Comparison of ENCODE assay signal across 9 mouse cellular contexts in genomic region chr3:88422020-88422720, GRCm38 (mm10). TPM values are rescaled to one million over a fixed set of nuclear protein-coding genes. Genes with fewer than 3 reads are reported as not detected.
DNase-seq lines count a peak whose midpoint lies in the region; ATAC-seq and TF ChIP-seq lines count a peak whose summit lies in the region.
"Had no signal": no experiment of that assay in that cellular context is flagged by ENCODE, and none has a peak within 500 bp of the region (broad histone marks: within the 10 kb centered on the region; RNA-seq: fewer than 3 reads in every experiment).

No protein-coding gene starts in this region.

- no peaks in the 10 kb centered on the region for H3K9me3 ChIP-seq in kidney, postnatal 0 days (replicated peaks; ENCODE audit: low read length)
- no peaks in the 10 kb centered on the region for H3K9me3 ChIP-seq in midbrain, embryonic 10.5 days (replicated peaks)

- TF ChIP-seq CTCF in kidney, postnatal 0 days (IDR thresholded peaks at IDR 0.05; ENCODE audit: low read depth), result peak; percentile 17; the same call in 1 of the 2 replicates
- no peak for TF ChIP-seq CTCF in thymus, adult 2 months (IDR thresholded peaks at IDR 0.05; ENCODE audit: borderline replicate concordance, control insufficient read depth, extremely low read depth, insufficient read depth, low read length, poor library complexity)

- 0 out of 2 replicates have a peak overlapping the region, but pooled peaks have one; percentile 14 for H3K9ac ChIP-seq in kidney, postnatal 0 days (ENCODE audit: low read depth, low read length)

- no peaks in the 10 kb centered on the region for H3K27me3 ChIP-seq in kidney, postnatal 0 days (ENCODE audit: insufficient read depth, low read length)
- H3K27me3 ChIP-seq in midbrain, embryonic 10.5 days (ENCODE audit: low read depth, poor library complexity, severe bottlenecking), result no peaks in the 10 kb centered on the region
- H3K27me3 ChIP-seq in thymus, adult 2 months (ENCODE audit: control insufficient read depth, insufficient read depth, low read length), result no peaks in the 10 kb centered on the region

- peaks cover 32% of the 10 kb centered on the region; the same call in 1 of the 2 replicates for H3K36me3 ChIP-seq in kidney, postnatal 0 days (ENCODE audit: insufficient read depth, low read length)
- peaks cover 45% of the 10 kb centered on the region for H3K36me3 ChIP-seq in midbrain, embryonic 10.5 days
- H3K36me3 ChIP-seq in thymus, adult 2 months (ENCODE audit: control insufficient read depth, insufficient read depth, low read length), result peaks cover 22% of the 10 kb centered on the region

- H3K4me1 ChIP-seq in kidney, postnatal 0 days (replicated peaks; ENCODE audit: insufficient read depth, low read length), result peaks cover 10% of the 10 kb centered on the region
- H3K4me1 ChIP-seq in midbrain, embryonic 10.5 days, result peaks cover 32% of the 10 kb centered on the region
- peaks cover 5% of the 10 kb centered on the region for H3K4me1 ChIP-seq in thymus, adult 2 months (replicated peaks; ENCODE audit: control insufficient read depth, insufficient read depth, low read length)

- 46% methylated on average over 9 of the region's 9 CpGs for WGBS in kidney, postnatal 0 days
- WGBS in midbrain, embryonic 10.5 days, result 36% methylated on average over 9 of the region's 9 CpGs
- 94% methylated on average over 9 of the region's 9 CpGs for WGBS in thymus, adult 2 months

- intact Hi-C loops in left cerebral cortex, postnatal 4 days (cut with DNase I), result no loop called here

- no peak for TF ChIP-seq POLR2A in thymus, adult 2 months (IDR thresholded peaks at IDR 0.05; ENCODE audit: control insufficient read depth, extremely low read depth, insufficient read depth, low read length, poor library complexity)

- no peak overlapping the region for H3K4me2 ChIP-seq in kidney, postnatal 0 days (ENCODE audit: low read length)

- H3K4me3 ChIP-seq in kidney, postnatal 0 days (replicated peaks; ENCODE audit: low read depth, low read length), result no peak overlapping the region
- no peak overlapping the region for H3K4me3 ChIP-seq in midbrain, embryonic 10.5 days
- H3K4me3 ChIP-seq in thymus, adult 2 months (ENCODE audit: control insufficient read depth, insufficient read depth, low read length), result no peak overlapping the region

- ATAC-seq in kidney, postnatal 0 days (replicated peaks; ENCODE audit: low FRiP score, low read depth), result peak; percentile 11; the same call in 1 of the 2 replicates

- H3K27ac ChIP-seq in kidney, postnatal 0 days, result no peak overlapping the region
- H3K27ac ChIP-seq in midbrain, embryonic 10.5 days (replicated peaks), result peak overlapping the region; percentile 35; the same call in 1 of the 2 replicates
- H3K27ac ChIP-seq in thymus, adult 2 months (ENCODE audit: control insufficient read depth, insufficient read depth, low read length), result no peak overlapping the region

- peak; percentile 44 for DNase-seq in left cerebral cortex, postnatal 4 days
- no peak for DNase-seq in left cerebral cortex, adult 11 months (ENCODE audit: low spot score)
- peak; percentile 79 to 85 for DNase-seq in cerebellum, postnatal 25 days
- no peak for DNase-seq in kidney, postnatal 0 days (ENCODE audit: low spot score)
- no peak for DNase-seq in midbrain, embryonic 10.5 days (ENCODE audit: low spot score)
- DNase-seq in thymus, adult 2 months, result no peak
- DNase-seq in layer of hippocampus, postnatal 14 days (ENCODE audit: low spot score in 2 of 2), result no peak
- no peak for DNase-seq in adrenal gland, postnatal 4 days (ENCODE audit: low spot score in 2 of 2)

RNA-seq across cellular contexts. Expression of gene Slc25a44, which starts 2.8 kb away (rescaled TPM):
- 10 to 100 TPM; 43.7 to 47.7 TPM for total RNA-seq in left cerebral cortex, postnatal 4 days (2021)
- 17.1 and 17.7 TPM in 2 replicates for polyA plus RNA-seq in kidney, postnatal 0 days (2015; fragmentation: Nextera tagmentation; extraction: Ambion mirVana)
- 18.7 and 20.0 TPM in 2 replicates for polyA plus RNA-seq in midbrain, embryonic 10.5 days (2016; fragmentation: Nextera tagmentation; extraction: Ambion mirVana)
- 30.8 and 32.5 TPM in 2 replicates for polyA plus RNA-seq in thymus, adult 2 months (2012; rRNA removed)
- total RNA-seq in layer of hippocampus, postnatal 14 days (2021), result 10 to 100 TPM; 68.6 to 70.3 TPM
- 10 to 100 TPM; 34.9 to 35.7 TPM for total RNA-seq in adrenal gland, postnatal 4 days (2021)

RNA-seq across cellular contexts. Expression of gene Pmf1, which starts 12.0 kb away (rescaled TPM):
- total RNA-seq in left cerebral cortex, postnatal 4 days (2021), result 10 to 100 TPM; 15.7 to 16.0 TPM
- polyA plus RNA-seq in kidney, postnatal 0 days (2015; fragmentation: Nextera tagmentation; extraction: Ambion mirVana), result 97.5 and 107 TPM in 2 replicates
- polyA plus RNA-seq in midbrain, embryonic 10.5 days (2016; fragmentation: Nextera tagmentation; extraction: Ambion mirVana), result 162 and 174 TPM in 2 replicates
- polyA plus RNA-seq in thymus, adult 2 months (2012; rRNA removed), result 138 and 151 TPM in 2 replicates
- total RNA-seq in layer of hippocampus, postnatal 14 days (2021), result 1 to 10 TPM; 6.9 to 9.9 TPM
- 10 to 100 TPM; 78.8 to 79.0 TPM for total RNA-seq in adrenal gland, postnatal 4 days (2021)

RNA-seq across cellular contexts. Expression of gene Bglap, which starts 37.9 kb away (rescaled TPM):
- total RNA-seq in left cerebral cortex, postnatal 4 days (2021), result not detected
- not detected in 2 replicates for polyA plus RNA-seq in kidney, postnatal 0 days (2015; fragmentation: Nextera tagmentation; extraction: Ambion mirVana)
- polyA plus RNA-seq in midbrain, embryonic 10.5 days (2016; fragmentation: Nextera tagmentation; extraction: Ambion mirVana), result not detected in 2 replicates
- polyA plus RNA-seq in thymus, adult 2 months (2012; rRNA removed), result 1.5 and 2.7 TPM in 2 replicates
- total RNA-seq in layer of hippocampus, postnatal 14 days (2021), result 1 to 10 TPM in 1 of 2 experiments, not detected in 1; 1.3 TPM
- total RNA-seq in adrenal gland, postnatal 4 days (2021), result 1 to 10 TPM; 2.5 to 2.8 TPM

RNA-seq across cellular contexts. Expression of gene Sema4a, which starts 38.8 kb away (rescaled TPM):
- total RNA-seq in left cerebral cortex, postnatal 4 days (2021), result 10 to 100 TPM; 58.1 to 58.4 TPM
- polyA plus RNA-seq in kidney, postnatal 0 days (2015; fragmentation: Nextera tagmentation; extraction: Ambion mirVana), result 32.6 and 33.3 TPM in 2 replicates
- 4.9 and 10.5 TPM in 2 replicates for polyA plus RNA-seq in midbrain, embryonic 10.5 days (2016; fragmentation: Nextera tagmentation; extraction: Ambion mirVana)
- polyA plus RNA-seq in thymus, adult 2 months (2012; rRNA removed), result 99.3 and 109 TPM in 2 replicates
- total RNA-seq in layer of hippocampus, postnatal 14 days (2021), result 10 to 100 TPM; 33.1 to 38.1 TPM
- 10 to 100 TPM; 11.5 to 15.5 TPM for total RNA-seq in adrenal gland, postnatal 4 days (2021)

RNA-seq across cellular contexts. Expression of gene Bglap2, which starts 43.7 kb away (rescaled TPM):
- total RNA-seq in left cerebral cortex, postnatal 4 days (2021), result not detected
- polyA plus RNA-seq in kidney, postnatal 0 days (2015; fragmentation: Nextera tagmentation; extraction: Ambion mirVana), result 4.2 and 7.1 TPM in 2 replicates
- polyA plus RNA-seq in midbrain, embryonic 10.5 days (2016; fragmentation: Nextera tagmentation; extraction: Ambion mirVana), result not detected in 2 replicates
- 2.2 and 3.8 TPM in 2 replicates for polyA plus RNA-seq in thymus, adult 2 months (2012; rRNA removed)
- not detected for total RNA-seq in layer of hippocampus, postnatal 14 days (2021)
- total RNA-seq in adrenal gland, postnatal 4 days (2021), result not detected
- polyA plus RNA-seq: intestine, embryonic 14.5 days had no signal

Comparison
In these comparisons a context has a peak if more than half of its experiments do, and no peak if none do; other contexts are left out.
1. DNase-seq: peak in left cerebral cortex, postnatal 4 days (single experiment) and cerebellum, postnatal 25 days (2 of 2); none in left cerebral cortex, adult 11 months (single experiment), kidney, postnatal 0 days (single experiment), midbrain, embryonic 10.5 days (single experiment), thymus, adult 2 months (single experiment), layer of hippocampus, postnatal 14 days (0 of 2) and adrenal gland, postnatal 4 days (0 of 2).
2. RNA of gene Pmf1, which starts 12.0 kb away (total RNA-seq): 78.8 to 79.0 TPM in adrenal gland, postnatal 4 days; 15.7 to 16.0 TPM in left cerebral cortex, postnatal 4 days and 6.9 to 9.9 TPM in layer of hippocampus, postnatal 14 days; every median in the first group is over 4 times any median in the second.